Mouse (Mus musculus): Measurements from ENCODE around the gene Anks6. TPM values are rescaled to one million over a fixed set of nuclear protein-coding genes. Genes with fewer than 3 reads are reported as not detected.

Anks6 gene
- total and polyA plus RNA-seq, 3 experiments = not detected

GRCm38 (mm10) chr4:47043866-47044265 lies 13.4 kb downstream of the Anks6 start:
- no peak for DNase-seq (ENCODE audit: extremely low read depth)
- TF ChIP-seq BHLHE40 (IDR thresholded peaks at IDR 0.05; ENCODE audit: low read depth, low read length) (no peak), POLR2AphosphoS2 (IDR thresholded peaks at IDR 0.05; ENCODE audit: low read depth, low read length) (no peak), E2F4 (IDR thresholded peaks at IDR 0.05; ENCODE audit: insufficient replicate concordance, low read depth, low read length) (no peak), ZC3H11A (IDR thresholded peaks at IDR 0.05; ENCODE audit: low read depth, low read length) (no peak), MXI1 (IDR thresholded peaks at IDR 0.05; ENCODE audit: low read depth, low read length) (no peak), MEF2A (IDR thresholded peaks at IDR 0.05; ENCODE audit: borderline replicate concordance, low read depth, low read length) (no peak), MAZ (IDR thresholded peaks at IDR 0.05; ENCODE audit: low read depth, low read length) (no peak), JUND (conservative IDR thresholded peaks at IDR 0.05; ENCODE audit: low read depth, low read length) (no peak), POLR2A (IDR thresholded peaks at IDR 0.05; ENCODE audit: low read depth, low read length) (no peak), JUN (IDR thresholded peaks at IDR 0.05; ENCODE audit: insufficient read depth, low read depth, low read length) (no peak), KAT2A (IDR thresholded peaks at IDR 0.05; ENCODE audit: insufficient replicate concordance, low read length) (no peak), ETS1 (conservative IDR thresholded peaks at IDR 0.05; ENCODE audit: low read depth, low read length) (no peak), GABPA (IDR thresholded peaks at IDR 0.05; ENCODE audit: insufficient replicate concordance, low read depth, low read length) (no peak), NRF1 (IDR thresholded peaks at IDR 0.05; ENCODE audit: low read depth, low read length) (no peak), RAD21 (IDR thresholded peaks at IDR 0.05; ENCODE audit: low read depth, low read length) (no peak), ZMIZ1 (IDR thresholded peaks at IDR 0.05; ENCODE audit: low read depth, low read length) (no peak)
- Histone ChIP-seq H3K9me3 (replicated peaks; ENCODE audit: low read length) (no peaks in the 10 kb centered on the region), H3K4me3 (replicated peaks in 1 of 3; ENCODE audit: low read depth in 2 of 3, low read length in 2 of 3, poor library complexity in 1 of 3) (no peak overlapping the region), H3K9ac (ENCODE audit: insufficient read depth, low read depth) (no peak overlapping the region), H3K27me3 (replicated peaks) (peaks cover 80% of the 10 kb centered on the region), H3K4me2 (ENCODE audit: insufficient read depth, low read depth, poor library complexity, severe bottlenecking) (no peak overlapping the region), H3K36me3 (replicated peaks in 1 of 2; ENCODE audit: control insufficient read depth in 1 of 2, insufficient read depth in 1 of 2, low read length in 1 of 2) (no peaks in the 10 kb centered on the region), H3K4me1 (ENCODE audit: control insufficient read depth in 1 of 2, insufficient read depth in 2 of 2) (peaks cover 0 to 4% of the 10 kb centered on the region in 2 experiments; a peak in 1 of 4 replicates), H3K79me2 (replicated peaks; ENCODE audit: control insufficient read depth, extremely low read depth, insufficient read depth, poor library complexity, severe bottlenecking) (no peaks in the 10 kb centered on the region), H3K27ac (ENCODE audit: insufficient read depth, low read depth) (no peak overlapping the region)
- dilution Hi-C loops (cut with MboI; ENCODE audit: extremely low pct_ligation_motif_present, extremely low pct_unique_long_range_greater_than_20kb, low sequenced_read_pairs) = no loop called here
- in situ Hi-C loops (cut with MboI; ENCODE audit: low pct_ligation_motif_present, low pct_unique_long_range_greater_than_20kb, low sequenced_read_pairs) = loop anchor here (10.0 kb wide), 1 partner anchor 359 kb away; no protein-coding TSS in a partner anchor

GRCm38 (mm10) chr4:47039586-47039985 lies 17.6 kb downstream of the Anks6 start:
- Histone ChIP-seq H3K4me3 (replicated peaks in 1 of 3; ENCODE audit: low read depth in 2 of 3, low read length in 2 of 3, poor library complexity in 1 of 3) (no peak overlapping the region), H3K4me2 (ENCODE audit: insufficient read depth, low read depth, poor library complexity, severe bottlenecking) (no peak overlapping the region), H3K27me3 (replicated peaks) (peaks cover 82% of the 10 kb centered on the region), H3K9me3 (replicated peaks; ENCODE audit: low read length) (no peaks in the 10 kb centered on the region), H3K9ac (ENCODE audit: insufficient read depth, low read depth) (no peak overlapping the region), H3K27ac (ENCODE audit: insufficient read depth, low read depth) (no peak overlapping the region), H3K79me2 (replicated peaks; ENCODE audit: control insufficient read depth, extremely low read depth, insufficient read depth, poor library complexity, severe bottlenecking) (no peaks in the 10 kb centered on the region), H3K4me1 (ENCODE audit: control insufficient read depth in 1 of 2, insufficient read depth in 2 of 2) (peaks cover 3 to 4% of the 10 kb centered on the region in 2 experiments; a peak in 1 of 4 replicates), H3K36me3 (replicated peaks in 1 of 2; ENCODE audit: control insufficient read depth in 1 of 2, insufficient read depth in 1 of 2, low read length in 1 of 2) (no peaks in the 10 kb centered on the region)
- dilution Hi-C loops (cut with MboI; ENCODE audit: extremely low pct_ligation_motif_present, extremely low pct_unique_long_range_greater_than_20kb, low sequenced_read_pairs) (no loop called here), in situ Hi-C loops (cut with MboI; ENCODE audit: low pct_ligation_motif_present, low pct_unique_long_range_greater_than_20kb, low sequenced_read_pairs) (loop anchor here (10.0 kb wide), 1 partner anchor 225 kb away; no protein-coding TSS in a partner anchor)
- TF ChIP-seq MAFK (IDR thresholded peaks at IDR 0.05; ENCODE audit: insufficient replicate concordance, low read length) (no peak), ZKSCAN1 (IDR thresholded peaks at IDR 0.05; ENCODE audit: borderline replicate concordance, low read depth, low read length) (no peak), RAD21 (IDR thresholded peaks at IDR 0.05; ENCODE audit: low read depth, low read length) (no peak), PAX5 (IDR thresholded peaks at IDR 0.05; ENCODE audit: low read length) (no peak), E2F4 (IDR thresholded peaks at IDR 0.05; ENCODE audit: insufficient replicate concordance, low read depth, low read length) (no peak), CHD2 (IDR thresholded peaks at IDR 0.05; ENCODE audit: low read length) (no peak), ELF1 (IDR thresholded peaks at IDR 0.05; ENCODE audit: low read depth, low read length) (no peak), KAT2A (IDR thresholded peaks at IDR 0.05; ENCODE audit: insufficient replicate concordance, low read length) (no peak)
- no peak for DNase-seq (ENCODE audit: extremely low read depth)

Data from CH12.LX (cell line).